Mouse (Mus musculus) forebrain, embryonic 12.5 days (tissue): Measurements from ENCODE around the gene Gsta4. TPM values are rescaled to one million over a fixed set of nuclear protein-coding genes. Genes with fewer than 3 reads are reported as not detected.

Experiments used
- ATAC-seq: fragments of 200-750 bp; cut with Nextera tagmentation; 2 replicates; pipeline ENCODE4 v1.8.0; 2017; ENCODE audit warnings: moderate TSS enrichment; ENCODE audit not compliant: low FRiP score
- H3K27ac ChIP-seq: fragments of 300-500 bp; sonication (generic); 2 replicates; pipeline ENCODE4 v1.5.1; 2016; ENCODE audit warnings: mild to moderate bottlenecking
- H3K27me3 ChIP-seq: fragments of 300-500 bp; sonication (generic); 2 replicates; pipeline ENCODE4 v1.6.1; 2016; ENCODE audit warnings: mild to moderate bottlenecking
- H3K36me3 ChIP-seq: fragments of 300-500 bp; sonication (generic); replicated peaks from 2 replicates; pipeline ENCODE4 v1.6.1; 2016; ENCODE audit warnings: mild to moderate bottlenecking
- H3K4me1 ChIP-seq: fragments of 300-500 bp; sonication (generic); 2 replicates; pipeline ENCODE4 v1.6.1; 2016
- H3K4me2 ChIP-seq: fragments of 300-500 bp; sonication (generic); 2 replicates; pipeline ENCODE4 v1.6.1; 2016; ENCODE audit warnings: mild to moderate bottlenecking, moderate library complexity
- H3K4me3 ChIP-seq: fragments of 300-500 bp; sonication (generic); replicated peaks from 2 replicates; pipeline ENCODE4 v1.5.1; 2016; ENCODE audit warnings: mild to moderate bottlenecking
- H3K9ac ChIP-seq: fragments of 300-500 bp; sonication (generic); 2 replicates; pipeline ENCODE4 v1.6.1; 2016; ENCODE audit warnings: mild to moderate bottlenecking
- H3K9me3 ChIP-seq: fragments of 300-500 bp; sonication (generic); 2 replicates; pipeline ENCODE4 v1.6.1; 2016
- WGBS: fragments of 180-500 bp; shearing (Covaris S2); methylation state at CpG from one replicate; pipeline ENCODE4 v1.1.7; 2016; 5-methylcytosine and 5-hydroxymethylcytosine counted together
- polyA plus RNA-seq: library from polyadenylated mRNA; unstranded; fragments of >200 nt; fragmentation: Nextera tagmentation; extraction: Ambion mirVana; gene quantifications from 2 replicates; pipeline ENCODE4 v1.2.1, GENCODE M21; 2016

Gene Gsta4
- polyA plus RNA-seq, 1 experiment from 2014 or later = 43.0 TPM

DNA sequence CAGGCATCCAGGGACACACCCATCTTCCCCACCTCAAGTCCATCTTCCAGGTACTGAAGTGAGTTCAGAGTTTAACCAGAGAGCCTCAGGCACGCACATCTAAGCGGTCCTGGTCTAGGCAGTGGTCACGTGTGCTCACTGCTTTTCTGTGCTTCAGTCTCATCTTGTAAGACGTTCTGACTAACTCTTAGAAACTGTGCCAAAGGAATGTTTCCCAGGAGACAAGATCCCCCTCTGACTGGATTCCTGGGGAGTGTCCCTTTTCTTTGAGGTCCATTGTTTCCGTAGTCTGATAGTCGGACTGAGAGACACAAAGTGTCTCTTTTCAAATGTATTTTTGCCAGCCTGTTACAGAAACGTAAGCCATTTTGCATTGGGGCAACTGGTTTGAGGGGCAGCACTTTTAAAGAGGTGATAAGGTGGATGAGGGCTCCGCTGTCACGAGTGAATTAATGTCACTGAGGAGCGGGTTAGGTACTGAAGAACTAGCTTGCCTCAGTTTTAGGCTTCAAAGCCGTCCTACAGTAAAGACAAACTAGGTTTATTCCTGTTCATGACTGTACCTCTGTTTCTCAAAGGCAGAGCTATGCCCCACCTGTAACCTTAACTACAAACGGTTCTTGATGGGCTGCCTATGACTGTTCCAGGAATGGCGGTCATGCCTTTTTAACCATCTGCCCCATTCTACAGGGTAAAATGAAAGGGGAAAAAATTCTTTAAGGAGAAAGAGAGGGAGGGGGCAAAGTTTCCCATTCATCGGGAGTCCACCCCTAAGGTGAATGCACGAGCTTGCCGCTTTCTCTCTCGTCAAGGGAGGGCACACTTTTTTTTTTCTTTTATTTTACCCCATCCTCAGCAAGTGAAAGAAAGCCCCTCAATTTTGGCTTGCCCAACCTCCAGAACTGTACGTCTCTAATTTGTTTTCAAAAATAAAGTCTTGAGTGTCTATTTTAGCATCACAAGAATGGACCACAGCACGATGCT, 8.4 kb downstream of the Gsta4 start:
- Histone ChIP-seq H3K36me3 (no peaks in the 10 kb centered on the region), H3K27me3 (peaks cover 13% of the 10 kb centered on the region), H3K4me1 (peaks cover 26% of the 10 kb centered on the region), H3K4me3 (peak overlapping the region; percentile 35), H3K4me2 (peak overlapping the region; percentile 59), H3K9me3 (no peaks in the 10 kb centered on the region), H3K9ac (peak overlapping the region; percentile 7; the same call in 1 of the 2 replicates), H3K27ac (no peak overlapping the region)
- WGBS = 2% methylated on average over 19 of the region's 19 CpGs
- 0 out of 2 replicates have a peak, but pooled peaks have one; percentile 2 for ATAC-seq

GRCm38 (mm10) chr9:78191736-78192135, 9.2 kb downstream of the Gsta4 start:
- ATAC-seq = peak; percentile 66
- peak overlapping the region; percentile 13; the same call in 1 of the 2 replicates for H3K9ac ChIP-seq
- WGBS = under 1% methylated on average over 18 of the region's 18 CpGs
- H3K4me2 ChIP-seq = peak overlapping the region; percentile 59
- peak overlapping the region; percentile 35 for H3K4me3 ChIP-seq
- no peak overlapping the region for H3K27ac ChIP-seq
- H3K4me1 ChIP-seq = peaks cover 26% of the 10 kb centered on the region
- peaks cover 13% of the 10 kb centered on the region for H3K27me3 ChIP-seq
- H3K36me3 ChIP-seq = no peaks in the 10 kb centered on the region
- H3K9me3 ChIP-seq = no peaks in the 10 kb centered on the region

DNA sequence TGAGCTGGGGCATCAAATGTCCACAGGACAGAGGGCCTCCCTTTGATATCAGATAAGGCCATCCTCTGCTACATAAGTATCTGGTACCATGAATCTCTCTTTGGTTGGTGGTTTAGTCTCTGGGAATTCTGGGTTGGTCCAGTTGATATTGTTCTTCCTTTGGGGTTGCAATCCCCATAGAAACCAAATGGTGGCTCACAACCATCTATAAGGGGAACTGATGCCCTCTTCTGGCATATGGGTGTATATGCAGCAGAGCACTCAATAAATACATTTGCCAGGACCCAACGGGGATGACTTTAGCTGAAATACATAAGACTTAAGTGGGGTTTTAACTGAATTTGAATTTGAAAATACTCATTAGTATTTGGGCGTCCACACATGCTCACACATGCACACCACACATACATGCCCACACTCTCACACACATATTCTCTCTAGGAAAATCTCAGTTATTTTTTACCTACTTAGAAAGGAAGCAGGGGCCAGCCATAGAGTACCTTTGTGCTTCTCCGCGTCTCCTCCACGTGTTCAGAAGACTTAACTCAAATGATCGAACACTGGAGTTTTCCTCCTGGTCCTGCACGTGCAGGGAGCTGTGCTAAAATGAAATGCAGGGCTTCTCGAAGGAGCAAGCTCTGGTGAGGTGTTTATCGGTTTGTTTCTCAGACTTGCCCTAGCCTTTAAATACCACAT, 11.5 kb downstream of the Gsta4 start:
- Histone ChIP-seq H3K27ac (no peak overlapping the region), H3K4me1 (peaks cover 26% of the 10 kb centered on the region), H3K9me3 (no peaks in the 10 kb centered on the region), H3K4me2 (no peak overlapping the region), H3K9ac (no peak overlapping the region), H3K36me3 (no peaks in the 10 kb centered on the region), H3K27me3 (peaks cover 13% of the 10 kb centered on the region), H3K4me3 (no peak overlapping the region)
- 49% methylated on average over 9 of the region's 9 CpGs for WGBS
- ATAC-seq = 0 out of 2 replicates have a peak, but pooled peaks have one; percentile 31

- no peaks in the 10 kb centered on the region for H3K9me3 ChIP-seq
- no peak overlapping the region for H3K27ac ChIP-seq
- H3K4me2 ChIP-seq = no peak overlapping the region
- ATAC-seq = no peak
- no peak overlapping the region for H3K4me3 ChIP-seq
- no peaks in the 10 kb centered on the region for H3K36me3 ChIP-seq
- peaks cover 26% of the 10 kb centered on the region for H3K4me1 ChIP-seq
- 88% methylated on average over 11 of the region's 11 CpGs for WGBS
- H3K9ac ChIP-seq = no peak overlapping the region
- H3K27me3 ChIP-seq = peaks cover 10% of the 10 kb centered on the region
Observed at GRCm38 (mm10) chr9:78195034-78195433, 12.5 kb downstream of the Gsta4 start.

DNA sequence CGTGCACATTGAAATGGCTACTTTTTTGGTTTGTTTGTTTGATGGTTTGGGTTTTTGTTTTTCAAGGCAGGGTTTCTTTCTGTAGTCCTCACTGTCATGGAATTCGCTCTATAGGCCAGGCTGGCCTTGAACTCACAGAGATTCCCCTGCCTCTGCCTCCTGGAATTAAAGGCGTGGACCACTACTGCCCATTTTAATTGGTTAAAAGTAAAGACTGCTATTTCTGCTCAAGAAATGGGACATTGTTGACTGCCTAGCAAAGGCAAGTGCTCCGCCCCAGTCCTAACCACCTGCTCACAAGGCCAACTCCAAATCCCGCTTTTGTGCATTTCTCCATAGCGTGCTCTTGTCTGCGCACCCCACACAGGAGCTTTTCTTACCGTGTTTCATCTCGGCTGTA, 15.2 kb downstream of the Gsta4 start:
- no peak overlapping the region for H3K4me2 ChIP-seq
- H3K9ac ChIP-seq = no peak overlapping the region
- H3K27ac ChIP-seq = no peak overlapping the region
- no peaks in the 10 kb centered on the region for H3K9me3 ChIP-seq
- 0 out of 2 replicates have a peak, but pooled peaks cover 4% of the 10 kb centered on the region for H3K4me1 ChIP-seq
- no peak overlapping the region for H3K4me3 ChIP-seq
- H3K36me3 ChIP-seq = no peaks in the 10 kb centered on the region
- WGBS = 93% methylated on average over 9 of the region's 9 CpGs
- H3K27me3 ChIP-seq = no peaks in the 10 kb centered on the region
- ATAC-seq = no peak

GRCm38 (mm10) chr9:78204194-78204593, 21.6 kb downstream of the Gsta4 start:
- H3K9me3 ChIP-seq = no peaks in the 10 kb centered on the region
- H3K4me1 ChIP-seq = no peaks in the 10 kb centered on the region
- H3K4me2 ChIP-seq = no peak overlapping the region
- 89% methylated on average over 6 of the region's 6 CpGs for WGBS
- no peaks in the 10 kb centered on the region for H3K27me3 ChIP-seq
- H3K9ac ChIP-seq = no peak overlapping the region
- no peak overlapping the region for H3K4me3 ChIP-seq
- no peaks in the 10 kb centered on the region for H3K36me3 ChIP-seq
- no peak for ATAC-seq
- no peak overlapping the region for H3K27ac ChIP-seq

- Histone ChIP-seq H3K36me3 (no peaks in the 10 kb centered on the region), H3K27me3 (no peaks in the 10 kb centered on the region), H3K4me3 (no peak overlapping the region), H3K4me1 (no peaks in the 10 kb centered on the region), H3K9me3 (no peaks in the 10 kb centered on the region), H3K9ac (no peak overlapping the region), H3K27ac (no peak overlapping the region), H3K4me2 (no peak overlapping the region)
- 76% methylated on average over 4 of the region's 4 CpGs for WGBS
- no peak for ATAC-seq
Observed at GRCm38 (mm10) chr9:78208956-78209355, 26.4 kb downstream of the Gsta4 start.

DNA sequence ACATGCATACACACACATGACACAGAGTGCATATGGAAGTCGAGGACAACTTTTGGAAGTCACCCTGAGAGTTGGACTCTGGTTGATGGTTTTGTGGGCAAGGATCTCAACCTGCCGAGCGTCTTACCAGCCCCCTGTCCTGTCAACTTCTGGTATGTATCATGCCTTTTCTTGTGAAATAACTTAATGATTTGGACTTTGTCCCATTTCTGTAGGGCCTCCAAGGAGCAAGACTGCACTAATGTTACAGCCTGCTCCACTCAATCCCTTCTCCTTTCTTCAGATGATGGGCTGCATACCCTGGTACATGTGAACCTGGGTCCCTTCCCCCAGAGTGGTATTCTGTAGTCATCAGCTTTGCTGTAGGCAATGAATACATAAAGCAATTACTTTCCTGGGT, 27.5 kb downstream of the Gsta4 start:
- Histone ChIP-seq H3K4me2 (no peak overlapping the region), H3K4me3 (no peak overlapping the region), H3K9ac (no peak overlapping the region), H3K27ac (no peak overlapping the region), H3K9me3 (no peaks in the 10 kb centered on the region), H3K36me3 (no peaks in the 10 kb centered on the region), H3K27me3 (no peaks in the 10 kb centered on the region), H3K4me1 (no peaks in the 10 kb centered on the region)
- ATAC-seq = no peak
- WGBS = 94% methylated on average over 3 of the region's 3 CpGs

DNA sequence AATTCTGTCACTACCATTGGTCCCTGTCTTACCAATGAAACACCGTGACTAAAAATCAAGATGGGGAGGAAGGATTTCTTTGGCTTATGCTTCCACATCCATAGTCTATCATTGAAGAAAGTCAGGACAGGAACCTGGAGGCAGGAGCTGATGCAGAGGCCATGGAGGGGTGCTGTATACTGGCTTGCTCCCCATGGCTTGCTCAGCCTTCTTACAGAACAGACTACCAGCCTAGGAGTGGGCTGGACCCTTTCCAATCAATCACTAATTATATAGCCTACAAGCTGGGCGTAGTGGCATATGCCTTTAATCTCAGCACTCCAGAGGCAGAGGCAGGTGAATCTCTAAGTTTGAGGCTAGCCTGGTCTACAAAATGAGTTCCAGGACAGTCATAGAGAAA, 28.2 kb downstream of the Gsta4 start:
- Histone ChIP-seq H3K27ac (no peak overlapping the region), H3K4me3 (no peak overlapping the region), H3K4me1 (no peaks in the 10 kb centered on the region), H3K9ac (no peak overlapping the region), H3K9me3 (no peaks in the 10 kb centered on the region), H3K36me3 (no peaks in the 10 kb centered on the region), H3K4me2 (no peak overlapping the region), H3K27me3 (no peaks in the 10 kb centered on the region)
- ATAC-seq = no peak
- WGBS = 85% methylated on average over 2 of the region's 2 CpGs

DNA sequence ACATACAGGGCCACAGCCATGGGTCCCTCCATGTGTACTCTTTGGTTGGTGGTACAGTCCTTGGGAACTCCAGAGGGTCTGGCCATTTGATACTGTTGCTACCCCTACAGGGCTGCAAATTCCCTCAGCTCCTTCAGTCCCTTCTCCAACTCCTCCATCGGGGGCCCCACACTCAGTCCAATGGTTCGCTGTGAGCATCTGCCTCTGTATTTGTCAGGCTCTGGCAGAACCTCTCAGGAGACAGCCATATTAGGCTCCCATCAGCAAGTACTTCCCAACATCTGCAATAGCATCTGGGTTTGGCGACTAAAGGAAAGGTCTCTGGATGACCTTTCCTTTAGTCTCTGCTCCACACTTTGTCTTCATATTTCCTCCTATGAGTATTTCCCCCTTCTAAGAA, 28.9 kb downstream of the Gsta4 start:
- H3K4me1 ChIP-seq = no peaks in the 10 kb centered on the region
- 90% methylated on average over 3 of the region's 3 CpGs for WGBS

GRCm38 (mm10) chr9:78212341-78213049, 29.9 kb downstream of the Gsta4 start:
- no peak for ATAC-seq
- no peaks in the 10 kb centered on the region for H3K36me3 ChIP-seq
- no peak overlapping the region for H3K4me3 ChIP-seq
- 86% methylated on average over 7 of the region's 7 CpGs for WGBS
- no peaks in the 10 kb centered on the region for H3K4me1 ChIP-seq
- no peak overlapping the region for H3K4me2 ChIP-seq
- H3K9me3 ChIP-seq = no peaks in the 10 kb centered on the region
- no peak overlapping the region for H3K27ac ChIP-seq
- H3K9ac ChIP-seq = no peak overlapping the region
- no peaks in the 10 kb centered on the region for H3K27me3 ChIP-seq

More for the DNA sequence above, 28.9 kb downstream of the Gsta4 start:
- no peaks in the 10 kb centered on the region for H3K27me3 ChIP-seq
- H3K4me2 ChIP-seq = no peak overlapping the region
- no peak overlapping the region for H3K4me3 ChIP-seq
- no peak overlapping the region for H3K9ac ChIP-seq
- no peak overlapping the region for H3K27ac ChIP-seq
- no peaks in the 10 kb centered on the region for H3K36me3 ChIP-seq
- H3K9me3 ChIP-seq = no peaks in the 10 kb centered on the region
- no peak for ATAC-seq

- H3K4me3 ChIP-seq = no peak overlapping the region
- 86% methylated on average over 4 of the region's 4 CpGs for WGBS
- no peak overlapping the region for H3K27ac ChIP-seq
- no peaks in the 10 kb centered on the region for H3K36me3 ChIP-seq
- no peak overlapping the region for H3K4me2 ChIP-seq
- H3K9ac ChIP-seq = no peak overlapping the region
- no peaks in the 10 kb centered on the region for H3K27me3 ChIP-seq
- H3K4me1 ChIP-seq = no peaks in the 10 kb centered on the region
- no peaks in the 10 kb centered on the region for H3K9me3 ChIP-seq
- no peak for ATAC-seq
Observed at GRCm38 (mm10) chr9:78217074-78217473, 34.5 kb downstream of the Gsta4 start.
